Mouse (Mus musculus): ENCODE measurements around the gene Cdhr3.

- TF ChIP-seq CTCF (IDR thresholded peaks at IDR 0.05; ENCODE audit: insufficient read depth, low read depth, low read length): no peak
- no peak for TF ChIP-seq POLR2A (IDR thresholded peaks at IDR 0.05; ENCODE audit: insufficient read depth, low read depth, low read length)
Observed at GRCm38 (mm10) chr12:33092775-33093174, at the start of gene Cdhr3.

Data from olfactory bulb, adult 2 months (tissue).